Mouse (Mus musculus) heart, postnatal 25 days (tissue): ENCODE measurements around the gene Kpna6. TPM values are rescaled to one million over a fixed set of nuclear protein-coding genes. Genes with fewer than 3 reads are reported as not detected.

Experiments used
- DNase-seq: peaks from one replicate; pipeline ENCODE4 v3.0.0; 2022; ENCODE audit warnings: low spot score
- intact Hi-C: fragments of 180-260 bp; cut with DNase I; formaldehyde crosslinking; loops from one replicate; pipeline ENCODE4 v1.15.1; 2025
- microRNA-seq: library from miRNA; unstranded; fragments of <30 nt; microRNA quantifications from one replicate; pipeline ENCODE4 v1.2.0, GENCODE M21; 2022
- total RNA-seq, 2 experiments: library from RNA; stranded (reverse); gene quantifications; 2 replicates each; pipeline ENCODE4 v1.2.3; 2021

Kpna6 gene
- total RNA-seq, 2 experiments from 2014 or later = 71.7 to 79.6 TPM

GRCm38 (mm10) chr4:129621283-129621841 is 51.2 kb downstream of the Kpna6 start:
- intact Hi-C loops = no loop called here
- DNase-seq = peak; percentile 61

GRCm38 (mm10) chr4:129620419-129621282 is 51.9 kb downstream of the Kpna6 start:
- no peak for DNase-seq
- intact Hi-C loops = no loop called here

- intact Hi-C loops = no loop called here
- DNase-seq = peak; percentile 94
These were observed 53.5 kb downstream of the Kpna6 start, which contains the start of gene Iqcc for GRCm38 (mm10) chr4:129618786-129619691. Gene Iqcc (minus strand): TSS chr4:129619099.

- intact Hi-C loops = no loop called here
- DNase-seq = no peak
These were observed 54.5 kb downstream of the Kpna6 start for GRCm38 (mm10) chr4:129618031-129618430.

- intact Hi-C loops = no loop called here
- DNase-seq = no peak
These were observed 55.4 kb downstream of the Kpna6 start for GRCm38 (mm10) chr4:129617121-129617641.

- intact Hi-C loops = no loop called here
- DNase-seq = no peak
These were observed 55.9 kb downstream of the Kpna6 start for GRCm38 (mm10) chr4:129616631-129617030.

- intact Hi-C loops = no loop called here
- DNase-seq = no peak
These were observed 56.7 kb downstream of the Kpna6 start for GRCm38 (mm10) chr4:129615801-129616290.

- intact Hi-C loops = no loop called here
- DNase-seq = no peak
These were observed 58.5 kb downstream of the Kpna6 start, which contains the start of gene Dcdc2b for GRCm38 (mm10) chr4:129614093-129614492. Gene Dcdc2b (minus strand): TSS chr4:129614257.

- DNase-seq = no peak
- intact Hi-C loops = no loop called here
These were observed 62.1 kb downstream of the Kpna6 start for GRCm38 (mm10) chr4:129610472-129610871.

- intact Hi-C loops = no loop called here
- no peak for DNase-seq
These were observed 62.5 kb downstream of the Kpna6 start for GRCm38 (mm10) chr4:129610026-129610425.

- no peak for DNase-seq
- intact Hi-C loops = loop anchor here (5.0 to 10.0 kb wide), 3 partner anchors 62 to 274 kb away; partner anchors contain the start of genes Fam229a, Rbbp4, Tssk3 and Zbtb8os
These were observed 63.4 kb downstream of the Kpna6 start for GRCm38 (mm10) chr4:129609139-129609631.

- peak; percentile 52 for DNase-seq
- intact Hi-C loops = loop anchor here (1.0 to 10.0 kb wide), 4 partner anchors 23 to 274 kb away; partner anchors contain the start of genes Fam229a, Rbbp4, Tssk3 and Zbtb8os
These were observed 64.0 kb downstream of the Kpna6 start for GRCm38 (mm10) chr4:129608426-129609025.

- peak; percentile 74 for DNase-seq
- intact Hi-C loops = loop anchor here (2.0 to 10.0 kb wide), 2 partner anchors 40 to 266 kb away; partner anchors contain the start of genes Rbbp4, Txlna and Zbtb8os
These were observed 72.1 kb downstream of the Kpna6 start, which contains the start of the genes Eif3i and Tmem234 for GRCm38 (mm10) chr4:129600233-129601158. Gene Eif3i (minus strand): TSS chr4:129600648. Gene Tmem234 (plus strand): TSS chr4:129600668.

Small RNAs within 50 kb of the gene (microRNA-seq; reads per million reads assigned to microRNA genes)
- not detected for gene Mir7016

Other genes with a start within 250 kb of the Kpna6 start
- gene Zbtb8b, start 231.9 kb downstream of the Kpna6 start, total RNA-seq = under 1 TPM in 1 of 2 experiments, not detected in 1; 0.08 TPM
- gene Bsdc1, start 211.2 kb downstream of the Kpna6 start, total RNA-seq = 10 to 100 TPM; 40.6 to 45.6 TPM
- not detected for gene Tssk3, start 181.7 kb downstream of the Kpna6 start, total RNA-seq
- not detected for gene Fam229a, start 181.6 kb downstream of the Kpna6 start, total RNA-seq
- 1 to 10 TPM; 6.8 to 7.8 TPM for gene Marcksl1, start 159.2 kb downstream of the Kpna6 start, total RNA-seq
- 10 to 100 TPM; 15.9 to 18.6 TPM for gene Hdac1, start 130.1 kb downstream of the Kpna6 start, total RNA-seq
- gene Lck, start 99.1 kb downstream of the Kpna6 start, total RNA-seq = 1 to 10 TPM in 1 of 2 experiments, under 1 TPM in 1; 0.47 to 1.2 TPM
- 1 to 10 TPM in 1 of 2 experiments, under 1 TPM in 1; 0.70 to 1.0 TPM for gene Fam167b, start 94.2 kb downstream of the Kpna6 start, total RNA-seq
- gene Eif3i, start 72.1 kb downstream of the Kpna6 start, total RNA-seq = 100 to 1,000 TPM; 119 to 129 TPM
- gene Tmem234, start 72.1 kb downstream of the Kpna6 start, total RNA-seq = 10 to 100 TPM; 38.5 to 42.3 TPM
- 1 to 10 TPM in 1 of 2 experiments, under 1 TPM in 1; 0.61 to 1.5 TPM for gene Dcdc2b, start 58.5 kb downstream of the Kpna6 start, total RNA-seq
- gene Iqcc, start 53.7 kb downstream of the Kpna6 start, total RNA-seq = 10 to 100 TPM; 17.2 to 19.1 TPM
- 10 to 100 TPM; 25.3 to 28.5 TPM for gene Ccdc28b, start 48.8 kb downstream of the Kpna6 start, total RNA-seq
- 10 to 100 TPM; 26.2 to 27.3 TPM for gene Txlna, start 31.7 kb downstream of the Kpna6 start, total RNA-seq
- 1 to 10 TPM; 5.3 to 5.7 TPM for gene Tmem39b, start 24.1 kb upstream of the Kpna6 start, total RNA-seq
- gene Khdrbs1, start 69.5 kb upstream of the Kpna6 start, total RNA-seq = 10 to 100 TPM; 38.0 to 46.9 TPM
- gene Ptp4a2, start 138.5 kb upstream of the Kpna6 start, total RNA-seq = 100 to 1,000 TPM; 192 to 205 TPM